Mouse (Mus musculus): ENCODE results near the gene Ldlr. TPM values are rescaled to one million over a fixed set of nuclear protein-coding genes. Genes with fewer than 3 reads are reported as not detected.

Gene Ldlr
- total RNA-seq, 4 experiments from 2014 or later, result 102 to 164 (median 147) TPM

DNA sequence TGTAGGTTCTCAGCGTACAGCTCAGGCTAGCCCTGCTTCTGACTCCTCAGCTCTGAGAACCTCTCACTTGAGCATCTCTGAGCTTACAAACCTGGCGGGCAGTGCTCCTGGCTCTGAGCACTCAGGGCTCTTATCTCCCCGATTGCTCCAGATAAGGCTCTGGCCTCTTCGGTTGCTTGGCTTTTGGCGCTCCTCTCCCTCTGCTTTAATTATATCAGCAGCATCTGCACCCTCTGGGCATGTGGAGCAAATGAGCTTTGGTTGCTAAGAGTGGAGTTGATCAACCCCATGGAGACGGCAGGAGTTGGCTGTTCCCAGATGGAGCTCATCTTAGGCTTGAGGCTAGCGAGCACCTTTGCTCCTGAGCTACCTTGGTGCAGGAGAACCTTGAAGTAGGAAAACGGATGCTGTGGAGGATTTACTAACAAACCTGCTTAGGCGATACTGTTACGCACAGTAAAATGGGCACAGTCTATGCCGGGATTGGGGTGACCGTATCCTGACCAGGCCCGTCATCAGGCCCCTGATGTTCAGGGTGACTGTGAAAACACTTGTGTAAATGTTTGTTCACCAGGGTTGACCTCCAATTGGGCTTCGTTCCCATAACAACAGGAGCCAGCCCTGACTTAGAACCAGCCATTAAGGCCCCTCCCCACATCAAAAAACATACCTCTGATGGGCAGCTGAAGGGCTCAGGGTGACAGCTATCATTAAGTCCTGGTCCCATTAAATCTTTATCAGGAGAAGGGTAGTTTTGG lies 3.1 kb downstream of the Ldlr start:
- DNase-seq, result no peak

DNA sequence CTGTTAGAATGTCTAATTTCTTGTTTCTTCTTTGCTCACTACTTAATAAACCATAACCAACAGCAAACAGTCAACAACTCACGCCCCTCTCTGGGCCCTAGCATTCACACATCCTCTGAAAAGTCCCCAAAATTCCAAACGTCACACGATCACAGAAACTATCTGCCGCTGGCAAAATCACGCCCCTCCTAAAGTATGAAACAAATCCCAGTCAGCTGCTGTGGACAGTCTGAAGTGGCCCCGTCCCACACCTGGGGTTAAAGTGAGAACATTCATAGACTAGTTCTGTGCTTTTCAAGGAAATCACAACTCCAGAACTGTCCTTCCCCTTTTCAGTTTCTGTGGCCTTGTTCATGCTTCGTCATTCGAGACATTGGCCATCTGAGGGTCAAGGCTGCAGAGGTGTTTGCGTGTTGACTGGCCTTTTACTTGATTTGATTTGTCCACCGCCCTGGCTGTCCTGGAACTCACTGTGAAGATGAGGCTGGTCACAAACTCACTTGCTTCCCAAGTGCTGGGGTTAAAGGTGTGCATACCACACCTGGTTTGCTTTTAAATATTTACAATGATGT lies 5.1 kb downstream of the Ldlr start:
- peak; percentile 64 for DNase-seq

DNA sequence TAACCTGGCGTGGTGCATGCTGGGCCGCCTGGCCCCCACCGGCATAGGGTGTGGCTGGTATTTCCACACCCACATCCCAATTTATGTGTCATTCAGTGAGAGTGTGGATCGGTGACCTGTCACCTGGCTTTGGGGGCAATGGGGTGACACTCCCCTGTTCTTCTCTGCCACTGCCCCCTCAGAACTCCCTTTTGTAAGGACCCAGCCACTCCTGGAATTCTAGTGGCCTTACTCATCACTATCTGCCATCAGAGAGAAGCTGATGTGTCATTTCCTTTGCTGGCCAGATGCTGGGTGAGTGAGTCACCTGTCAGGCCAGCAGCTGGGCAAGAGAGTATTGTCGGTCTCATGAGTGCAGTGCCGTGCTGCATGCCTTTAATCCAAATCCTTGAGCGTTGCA lies 6.0 kb downstream of the Ldlr start:
- DNase-seq, result peak; percentile 77

DNA sequence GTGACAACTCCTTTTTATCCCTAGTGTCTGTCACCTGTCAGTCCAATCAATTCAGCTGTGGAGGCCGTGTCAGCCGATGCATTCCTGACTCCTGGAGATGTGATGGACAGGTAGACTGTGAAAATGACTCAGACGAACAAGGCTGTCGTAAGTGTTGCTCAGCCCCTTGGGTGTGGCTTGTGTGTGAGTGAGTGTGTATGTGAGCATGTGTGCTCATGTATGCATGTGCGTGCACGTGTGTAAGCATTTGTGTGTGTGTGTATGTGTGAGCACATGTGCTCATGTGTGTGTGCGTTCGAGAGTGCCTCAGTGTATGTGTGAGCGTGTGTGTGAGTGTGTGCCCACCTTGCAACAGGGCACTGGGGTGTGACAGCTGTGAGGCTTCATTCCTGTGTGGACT lies 9.0 kb downstream of the Ldlr start:
- DNase-seq, result no peak

DNA sequence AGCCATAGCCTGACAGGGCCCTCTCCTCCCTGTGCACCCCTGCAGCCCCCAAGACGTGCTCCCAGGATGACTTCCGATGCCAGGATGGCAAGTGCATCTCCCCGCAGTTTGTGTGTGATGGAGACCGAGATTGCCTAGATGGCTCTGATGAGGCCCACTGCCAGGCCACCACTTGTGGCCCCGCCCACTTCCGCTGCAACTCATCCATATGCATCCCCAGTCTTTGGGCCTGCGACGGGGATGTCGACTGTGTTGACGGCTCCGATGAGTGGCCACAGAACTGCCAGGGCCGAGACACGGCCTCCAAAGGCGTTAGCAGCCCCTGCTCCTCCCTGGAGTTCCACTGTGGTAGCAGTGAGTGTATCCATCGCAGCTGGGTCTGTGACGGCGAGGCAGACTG lies 10.2 kb downstream of the Ldlr start:
- DNase-seq, result no peak

DNA sequence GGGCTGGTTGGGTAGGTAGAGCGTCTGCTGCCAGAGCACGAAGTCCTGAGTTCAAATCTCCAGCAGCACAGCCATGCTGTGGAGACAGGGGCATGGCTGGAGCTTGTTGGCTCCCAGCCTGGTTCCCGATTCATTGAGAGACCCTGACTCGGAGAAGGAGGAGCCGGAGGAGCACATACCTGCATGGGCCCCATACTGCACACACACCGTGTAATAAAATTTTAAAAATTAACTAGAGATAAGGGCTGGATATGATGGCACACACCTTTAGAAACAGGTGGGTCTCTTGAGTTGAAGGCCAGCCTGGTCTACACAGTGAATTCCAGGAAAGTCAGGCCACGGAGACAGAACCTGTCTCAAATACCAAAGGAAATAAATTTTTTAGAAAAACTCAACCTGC lies 10.7 kb downstream of the Ldlr start:
- DNase-seq, result no peak

DNA sequence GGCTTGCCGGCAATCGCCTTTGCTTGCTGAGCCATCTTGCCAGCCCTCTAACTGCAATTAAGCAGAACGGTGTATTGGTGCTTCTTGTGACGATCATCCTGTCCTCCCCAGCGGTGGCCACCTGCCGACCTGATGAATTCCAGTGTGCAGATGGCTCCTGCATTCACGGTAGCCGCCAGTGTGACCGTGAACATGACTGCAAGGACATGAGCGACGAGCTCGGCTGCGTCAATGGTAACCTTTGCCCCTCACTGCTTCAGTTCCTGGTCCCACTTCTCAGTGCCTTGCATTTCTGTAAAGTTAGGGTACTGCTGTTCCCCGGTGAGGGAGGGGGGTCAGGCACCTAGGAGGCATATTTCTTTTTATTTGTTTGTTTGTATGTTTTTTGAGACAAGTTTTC lies 11.8 kb downstream of the Ldlr start:
- no peak for DNase-seq

DNA sequence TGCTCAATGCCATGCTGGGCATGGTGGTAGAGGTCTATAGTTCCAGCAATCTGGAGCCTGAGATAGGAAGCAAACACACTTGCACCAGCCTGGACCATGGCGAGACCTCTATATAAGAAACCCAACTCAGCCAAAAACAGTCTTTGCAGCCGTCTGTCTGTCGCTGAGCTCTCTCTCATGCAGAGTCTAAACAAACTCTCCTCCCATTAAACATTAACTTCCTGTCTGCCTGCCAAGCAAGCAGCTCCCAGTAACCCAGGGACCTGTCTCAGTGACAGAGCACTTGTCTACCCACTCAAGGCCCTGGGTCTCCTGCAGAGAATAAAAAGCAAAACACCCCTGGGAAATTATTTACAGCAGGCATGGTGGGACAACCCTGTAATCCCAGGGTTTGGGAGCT lies 13.3 kb downstream of the Ldlr start:
- no peak for DNase-seq

DNA sequence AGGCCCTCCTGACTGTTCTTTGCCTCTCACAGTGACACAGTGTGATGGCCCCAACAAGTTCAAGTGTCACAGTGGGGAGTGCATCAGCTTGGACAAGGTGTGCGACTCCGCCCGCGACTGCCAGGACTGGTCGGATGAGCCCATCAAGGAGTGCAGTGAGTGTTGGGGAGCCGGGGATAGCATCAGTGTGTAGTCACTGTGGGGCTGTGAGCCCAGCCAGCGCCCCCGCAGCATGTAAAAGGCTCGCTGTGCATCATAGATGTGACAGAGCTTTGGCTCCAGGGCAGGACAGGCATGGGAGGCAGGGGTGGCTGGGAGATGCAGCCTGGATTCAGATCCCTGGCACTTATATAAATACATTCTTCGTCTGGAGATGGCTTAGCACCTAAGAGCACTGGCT lies 13.9 kb downstream of the Ldlr start:
- DNase-seq, result no peak

DNA sequence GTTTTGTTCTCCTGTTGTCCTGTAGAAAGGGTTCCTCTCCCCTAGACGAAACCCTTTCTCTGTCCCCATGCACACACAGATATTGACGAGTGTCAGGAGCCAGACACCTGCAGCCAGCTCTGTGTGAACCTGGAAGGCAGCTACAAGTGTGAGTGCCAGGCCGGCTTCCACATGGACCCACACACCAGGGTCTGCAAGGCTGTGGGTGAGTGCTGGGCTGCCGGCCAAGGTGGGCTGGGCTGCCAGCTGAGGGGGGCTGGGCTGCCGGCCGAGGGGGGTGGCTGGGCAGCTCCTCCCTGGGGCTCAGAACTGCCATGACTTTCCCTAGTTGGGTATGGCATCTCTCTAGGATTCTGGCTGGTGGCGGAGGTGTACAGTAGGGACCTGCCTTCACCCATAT lies 15.5 kb downstream of the Ldlr start:
- no peak for DNase-seq

DNA sequence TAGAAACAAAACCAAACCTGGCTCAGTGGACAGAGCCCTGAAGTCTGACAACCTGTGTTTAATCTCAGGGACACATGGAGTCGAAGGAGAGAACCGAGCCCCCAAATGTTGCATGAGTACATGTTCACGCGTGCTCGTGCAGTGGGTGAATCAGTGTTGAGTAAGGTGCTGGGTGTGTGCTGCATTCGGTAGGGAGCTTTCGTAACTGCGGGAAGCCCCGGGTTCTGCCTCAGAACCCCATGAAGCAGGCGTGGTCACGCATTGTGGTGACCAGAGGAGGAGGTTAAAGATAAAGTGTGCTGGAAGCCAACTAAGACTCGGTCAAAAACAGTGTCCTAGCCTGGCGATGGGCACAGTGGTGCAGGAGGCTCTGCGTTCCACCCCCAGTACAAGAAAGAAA lies 17.1 kb downstream of the Ldlr start:
- no peak for DNase-seq

DNA sequence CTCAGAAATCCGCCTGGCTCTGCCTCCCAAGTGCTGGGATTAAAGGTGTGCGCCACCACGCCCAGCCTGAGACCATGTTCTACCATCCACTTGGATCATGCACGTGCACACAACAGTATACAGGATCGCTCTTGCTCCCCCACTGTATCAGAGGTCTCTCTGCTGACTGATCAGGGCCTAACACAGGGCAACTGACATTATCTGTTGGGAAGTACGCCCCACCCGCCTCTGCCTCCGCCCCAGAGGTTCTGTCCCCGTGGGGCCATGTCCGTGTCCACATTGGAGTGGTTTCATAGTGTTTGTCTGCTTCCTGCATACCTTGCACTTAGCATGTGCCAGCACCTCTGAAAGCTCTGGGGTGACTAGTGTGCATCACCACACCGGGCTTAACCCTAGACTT lies 18.2 kb downstream of the Ldlr start:
- no peak for DNase-seq

DNA sequence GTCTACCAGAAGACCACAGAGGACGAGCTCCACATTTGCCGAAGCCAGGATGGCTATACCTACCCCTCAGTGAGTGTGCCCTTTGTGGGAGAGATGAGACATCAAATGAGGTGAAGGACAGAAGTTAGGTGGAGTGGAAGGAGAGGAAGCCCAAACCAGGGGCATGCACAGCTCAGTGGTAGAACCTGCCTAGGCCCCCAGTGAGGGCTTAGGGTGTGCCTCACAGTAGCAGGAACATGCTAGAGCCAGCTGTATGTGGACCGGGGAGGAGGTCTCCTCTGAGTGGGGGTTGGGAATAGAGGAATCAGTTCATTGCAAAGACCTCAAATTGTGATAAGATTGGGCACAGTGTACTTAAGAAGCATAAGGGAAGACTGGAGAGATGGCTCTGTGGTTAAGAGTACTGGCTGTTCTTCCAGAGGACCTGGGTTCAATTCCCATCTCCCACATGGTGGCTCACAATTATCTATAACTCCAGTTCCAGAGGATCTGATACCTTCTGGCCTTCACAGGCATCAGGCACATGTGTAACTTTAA lies 24.0 kb downstream of the Ldlr start:
- no peak for DNase-seq

DNA sequence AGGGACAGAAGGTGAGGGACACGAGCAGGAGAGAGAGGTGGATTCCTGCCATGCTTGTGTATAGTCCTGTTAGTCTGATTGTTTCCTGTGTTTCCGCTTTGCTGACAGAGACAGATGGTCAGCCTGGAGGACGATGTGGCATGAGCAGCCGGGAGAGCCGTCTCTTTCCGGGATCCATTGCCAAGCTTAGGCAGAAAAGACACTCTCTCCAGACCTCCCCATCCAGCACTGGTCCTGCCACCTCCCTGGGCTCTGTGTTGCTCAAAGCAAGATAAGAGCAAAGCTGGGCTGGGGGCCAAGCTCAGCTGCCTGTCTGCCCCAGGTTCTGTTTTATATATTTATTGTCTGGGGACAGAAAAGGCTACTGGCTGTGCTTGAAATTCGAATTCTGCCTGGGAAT lies 24.8 kb downstream of the Ldlr start:
- peak; percentile 76 for DNase-seq

DNA sequence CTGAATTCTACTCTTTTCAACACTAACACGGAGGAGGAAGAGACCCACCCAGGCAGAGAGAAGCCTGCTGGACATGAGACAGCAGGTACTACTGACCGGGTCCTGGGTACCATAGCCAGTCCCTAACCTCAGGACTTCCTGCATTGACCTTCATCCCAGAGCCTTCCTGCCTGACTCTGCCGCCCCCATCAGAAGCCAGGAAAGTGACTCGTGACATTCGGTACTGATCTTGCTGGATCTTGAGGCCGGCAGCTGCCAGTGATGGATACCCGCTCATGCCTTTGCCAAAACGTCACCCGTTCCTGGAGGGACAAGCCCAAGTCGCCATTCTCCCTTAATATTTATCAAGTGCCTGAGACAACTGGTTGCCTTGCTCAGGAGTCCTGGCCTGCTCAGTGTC lies 25.2 kb downstream of the Ldlr start:
- DNase-seq, result no peak

DNA sequence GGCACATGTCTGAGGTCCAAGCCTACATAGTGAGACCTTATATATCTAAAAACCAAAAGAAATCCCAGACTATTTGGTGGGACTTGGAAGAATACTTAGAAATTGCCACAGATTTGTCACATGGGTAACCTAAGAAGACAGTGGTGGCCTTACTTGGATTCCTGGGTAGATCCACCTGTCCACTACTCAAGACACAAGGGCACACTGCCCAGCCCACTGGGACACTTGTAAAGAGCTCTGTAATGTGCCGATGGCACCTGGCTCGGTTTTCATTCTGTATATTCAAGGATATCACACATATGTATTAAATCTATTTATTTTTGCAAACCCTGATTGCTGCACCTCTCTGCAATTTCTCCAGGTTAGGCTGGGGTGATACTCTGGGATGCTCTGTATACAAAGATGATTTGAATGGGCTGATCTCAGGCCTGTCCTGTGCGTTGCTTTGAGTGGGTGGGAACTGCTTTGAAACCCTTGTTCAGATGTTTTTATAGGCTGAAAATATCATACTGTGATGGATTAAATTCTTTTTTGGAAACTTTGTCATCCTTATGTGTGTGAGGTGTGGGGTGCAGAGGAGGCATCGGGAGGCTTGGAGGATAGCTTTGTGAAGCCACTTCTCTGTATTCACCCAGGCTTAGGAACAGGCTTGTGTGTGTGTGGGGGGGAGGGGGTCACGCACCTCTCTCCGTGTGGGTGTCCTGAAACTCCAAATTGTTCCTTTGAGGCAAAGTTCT lies 26.3 kb downstream of the Ldlr start:
- no peak for DNase-seq

DNA sequence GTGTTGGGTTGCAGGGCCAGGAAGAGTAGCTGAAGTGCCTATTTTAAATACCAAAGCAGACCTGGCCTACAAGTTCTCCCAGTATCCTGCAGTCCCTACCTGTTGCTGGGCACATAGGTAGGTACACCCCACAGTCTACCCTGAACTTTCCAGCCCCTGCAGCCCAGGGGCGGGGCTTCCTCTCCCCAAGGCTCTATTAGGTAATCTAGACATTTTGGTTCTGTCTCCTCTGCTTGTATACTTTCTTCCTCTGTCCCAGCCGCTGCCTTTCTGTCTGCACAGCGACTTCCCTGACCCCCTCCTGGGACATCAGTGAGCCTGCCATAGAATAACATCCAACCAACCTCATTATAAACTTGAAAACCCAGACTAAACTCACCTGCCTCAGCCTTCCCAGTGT lies 27.1 kb downstream of the Ldlr start:
- DNase-seq, result no peak

DNA sequence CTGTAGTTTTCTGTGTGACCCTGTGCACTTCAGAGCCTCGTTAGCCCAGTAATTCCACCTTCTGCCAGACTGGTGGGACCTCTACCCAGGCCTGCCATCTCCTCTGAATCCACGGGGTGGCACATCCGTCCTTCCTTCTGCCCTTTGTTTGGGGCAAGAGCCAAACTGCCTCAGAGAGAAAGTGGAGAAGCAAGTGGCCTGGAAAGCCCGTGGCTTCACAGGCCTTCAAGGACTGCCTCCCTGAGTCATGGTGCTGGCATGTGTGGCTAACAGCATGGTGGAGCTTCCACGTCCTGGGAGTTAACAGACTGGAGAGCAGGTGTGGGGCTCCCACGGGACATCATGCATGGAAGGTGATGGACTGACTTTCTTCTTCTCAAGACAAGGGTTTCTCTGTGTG lies 28.1 kb downstream of the Ldlr start:
- peak; percentile 79 for DNase-seq

DNA sequence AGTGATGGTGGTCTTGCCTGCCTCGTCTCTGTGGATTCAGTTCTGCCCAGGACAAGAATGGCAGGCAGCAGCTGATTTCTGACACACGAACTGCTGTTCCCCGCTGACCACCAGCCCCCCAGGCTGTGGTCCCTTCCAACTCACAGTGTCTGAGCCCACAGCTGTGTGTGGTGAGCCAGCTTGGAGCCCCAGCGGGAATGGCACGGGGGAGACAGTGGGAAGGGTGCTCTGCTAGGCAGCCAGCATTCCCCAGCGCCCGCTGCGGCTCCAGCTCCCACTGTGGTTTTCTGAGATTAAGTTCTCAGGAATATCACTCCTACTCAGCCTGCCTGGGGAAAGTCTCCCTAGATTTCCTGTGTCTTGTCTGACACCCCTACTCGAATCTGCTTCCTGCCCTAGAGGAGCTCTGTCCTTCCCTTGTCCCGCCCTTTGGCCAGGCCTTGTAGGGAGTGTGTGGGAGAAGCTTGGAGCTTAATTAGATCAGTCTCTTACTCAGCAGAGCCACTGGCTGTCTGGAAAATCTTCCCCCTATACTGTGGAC lies 29.0 kb downstream of the Ldlr start:
- DNase-seq, result no peak

DNA sequence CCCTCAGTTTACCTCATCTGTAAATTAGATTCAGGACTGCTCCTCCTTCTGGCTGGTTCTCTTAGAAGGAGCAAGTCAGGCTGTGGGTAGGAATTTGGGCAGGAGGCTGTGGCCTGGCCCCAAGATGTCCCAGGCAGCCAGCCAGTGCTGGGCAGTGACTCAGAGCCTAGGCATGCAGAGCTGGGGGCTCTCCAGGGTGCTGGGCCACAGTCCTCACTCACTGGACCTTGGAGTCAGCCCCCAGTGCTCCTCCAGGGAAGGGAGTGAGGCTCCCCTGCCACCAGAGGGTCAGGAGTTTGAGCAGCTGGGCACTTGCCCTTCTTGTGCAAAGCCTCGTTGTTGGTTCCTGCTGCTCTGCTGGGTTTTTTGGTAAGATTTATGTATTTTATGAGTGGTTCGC lies 30.7 kb downstream of the Ldlr start:
- peak; percentile 81 for DNase-seq

DNA sequence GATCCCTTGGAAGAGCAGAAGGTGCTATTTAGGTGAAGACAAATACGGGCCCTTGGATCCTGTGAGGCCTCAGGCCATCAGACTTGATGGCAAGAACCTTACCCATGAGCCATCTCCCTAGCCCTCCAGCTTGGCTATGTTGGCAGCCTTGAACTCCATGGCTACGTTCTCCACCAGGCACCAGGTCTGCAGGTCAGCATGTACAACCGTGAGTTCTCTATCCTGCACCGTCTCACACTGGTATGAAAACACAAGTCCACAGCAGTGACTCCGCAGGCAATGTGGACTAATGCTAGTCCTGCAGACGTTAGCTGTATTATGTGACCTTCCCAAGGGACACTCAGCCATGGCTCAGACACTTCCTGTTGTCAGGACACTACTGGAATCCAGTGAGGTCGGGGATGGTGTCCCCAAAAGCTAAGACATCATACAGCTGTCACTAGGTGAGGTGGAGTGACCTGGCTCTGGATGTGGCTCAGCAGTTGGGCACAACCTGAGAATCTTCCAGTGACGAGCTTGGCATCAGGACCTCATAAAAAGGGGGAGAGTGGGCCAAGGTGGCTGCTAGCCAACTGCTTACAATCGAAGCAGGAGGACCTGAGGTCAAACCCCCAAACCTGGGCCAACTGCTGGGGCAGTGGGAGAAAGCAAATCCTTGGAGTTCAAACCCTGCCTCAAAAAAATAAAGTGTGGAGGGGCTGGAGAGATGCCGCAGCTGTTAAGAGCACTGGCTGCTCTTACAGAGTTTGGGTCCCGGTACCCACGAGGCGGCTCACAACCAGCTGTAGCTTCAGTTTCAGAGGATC lies 31.4 kb downstream of the Ldlr start:
- DNase-seq, result no peak
